Mouse (Mus musculus): ENCODE measurements around the gene Plce1.

GRCm38 (mm10) chr19:38819427-38819802, 338.5 kb downstream of the Plce1 start:
- TF ChIP-seq CTCF (IDR thresholded peaks at IDR 0.05; ENCODE audit: low read depth) (no peak), EP300 (IDR thresholded peaks at IDR 0.05; ENCODE audit: low read depth) (no peak)

Measured in liver, embryonic 14.5 days (tissue).